Mouse (Mus musculus) embryonic facial prominence, embryonic 13.5 days (tissue): Measurements from ENCODE around the gene Kcnd3. TPM values are rescaled to one million over a fixed set of nuclear protein-coding genes. Genes with fewer than 3 reads are reported as not detected.
A peak's percentile ranks its signal among the peaks of the same experiment; 100 is the strongest.

ENCODE experiments used
- ATAC-seq: fragments of 200-750 bp; cut with Nextera tagmentation; 2 replicates; pipeline ENCODE4 v1.8.0; 2017; ENCODE audit warnings: low read depth; ENCODE audit not compliant: insufficient number of reproducible peaks, insufficient read depth, low FRiP score, low TSS enrichment
- H3K27ac ChIP-seq: fragments of 300-500 bp; sonication (generic); 2 replicates; pipeline ENCODE4 v1.5.1; 2015; ENCODE audit warnings: moderate library complexity, mild to moderate bottlenecking, inconsistent platforms
- H3K27me3 ChIP-seq: fragments of 300-500 bp; sonication (generic); 2 replicates; pipeline ENCODE4 v1.6.1; 2015; ENCODE audit warnings: mild to moderate bottlenecking, inconsistent platforms
- H3K36me3 ChIP-seq: fragments of 300-500 bp; sonication (generic); 2 replicates; pipeline ENCODE4 v1.6.1; 2015; ENCODE audit warnings: mild to moderate bottlenecking, inconsistent platforms
- H3K4me1 ChIP-seq: fragments of 300-500 bp; sonication (generic); 2 replicates; pipeline ENCODE4 v1.6.1; 2015; ENCODE audit warnings: inconsistent platforms
- H3K4me2 ChIP-seq: fragments of 300-500 bp; sonication (generic); 2 replicates; pipeline ENCODE4 v1.6.1; 2015; ENCODE audit warnings: moderate library complexity, mild to moderate bottlenecking, inconsistent platforms
- H3K4me3 ChIP-seq: fragments of 300-500 bp; sonication (generic); 2 replicates; pipeline ENCODE4 v1.5.1; 2015; ENCODE audit warnings: mild to moderate bottlenecking, inconsistent platforms
- H3K9ac ChIP-seq: fragments of 300-500 bp; sonication (generic); 2 replicates; pipeline ENCODE4 v1.6.1; 2015; ENCODE audit warnings: mild to moderate bottlenecking, inconsistent platforms
- H3K9me3 ChIP-seq: fragments of 300-500 bp; sonication (generic); 2 replicates; pipeline ENCODE4 v1.6.1; 2016; ENCODE audit warnings: inconsistent platforms
- WGBS: fragments of 180-500 bp; shearing (Covaris S2); methylation state at CpG from one replicate; pipeline ENCODE4 v1.1.7; 2015; ENCODE audit warnings: mixed read lengths; 5-methylcytosine and 5-hydroxymethylcytosine counted together
- polyA plus RNA-seq: library from polyadenylated mRNA; unstranded; fragments of >200 nt; fragmentation: Nextera tagmentation; extraction: Ambion mirVana; gene quantifications from 2 replicates; pipeline ENCODE4 v1.2.1, GENCODE M21; 2015

The Kcnd3 gene
- polyA plus RNA-seq, 1 experiment from 2014 or later: 0.44 TPM

- H3K4me1 ChIP-seq: no peaks in the 10 kb centered on the region
- no peaks in the 10 kb centered on the region for H3K27me3 ChIP-seq
- H3K4me3 ChIP-seq: no peak overlapping the region
- no peak overlapping the region for H3K27ac ChIP-seq
- H3K9me3 ChIP-seq: 0 out of 2 replicates have a peak, but pooled peaks cover 5% of the 10 kb centered on the region
- no peaks in the 10 kb centered on the region for H3K36me3 ChIP-seq
- 79% methylated on average over 1 of the region's 1 CpGs for WGBS
- H3K9ac ChIP-seq: no peak overlapping the region
- no peak overlapping the region for H3K4me2 ChIP-seq
- ATAC-seq: no peak
These were observed 33.7 kb upstream of the Kcnd3 start for GRCm38 (mm10) chr3:105418441-105418840.

- Histone ChIP-seq H3K4me1 (no peaks in the 10 kb centered on the region), H3K9me3 (0 out of 2 replicates have a peak, but pooled peaks cover 5% of the 10 kb centered on the region), H3K4me2 (no peak overlapping the region), H3K4me3 (no peak overlapping the region), H3K36me3 (no peaks in the 10 kb centered on the region), H3K27me3 (no peaks in the 10 kb centered on the region), H3K9ac (no peak overlapping the region), H3K27ac (no peak overlapping the region)
- no peak for ATAC-seq
These were observed 29.7 kb upstream of the Kcnd3 start for GRCm38 (mm10) chr3:105422391-105422790.

GRCm38 (mm10) chr3:105423427-105423826, 28.7 kb upstream of the Kcnd3 start:
- no peak overlapping the region for H3K27ac ChIP-seq
- no peak overlapping the region for H3K9ac ChIP-seq
- no peak overlapping the region for H3K4me2 ChIP-seq
- 32% methylated on average over 4 of the region's 4 CpGs for WGBS
- H3K9me3 ChIP-seq: 0 out of 2 replicates have a peak, but pooled peaks cover 5% of the 10 kb centered on the region
- no peaks in the 10 kb centered on the region for H3K4me1 ChIP-seq
- ATAC-seq: no peak
- no peak overlapping the region for H3K4me3 ChIP-seq
- H3K36me3 ChIP-seq: no peaks in the 10 kb centered on the region
- H3K27me3 ChIP-seq: no peaks in the 10 kb centered on the region

GRCm38 (mm10) chr3:105428586-105428985, 23.5 kb upstream of the Kcnd3 start:
- H3K27me3 ChIP-seq: no peaks in the 10 kb centered on the region
- no peak overlapping the region for H3K4me2 ChIP-seq
- H3K27ac ChIP-seq: no peak overlapping the region
- H3K9me3 ChIP-seq: no peaks in the 10 kb centered on the region
- H3K36me3 ChIP-seq: no peaks in the 10 kb centered on the region
- ATAC-seq: no peak
- H3K4me3 ChIP-seq: no peak overlapping the region
- no peaks in the 10 kb centered on the region for H3K4me1 ChIP-seq
- H3K9ac ChIP-seq: no peak overlapping the region

GRCm38 (mm10) chr3:105436383-105436782, 15.7 kb upstream of the Kcnd3 start:
- Histone ChIP-seq H3K4me2 (no peak overlapping the region), H3K9ac (no peak overlapping the region), H3K27ac (no peak overlapping the region), H3K4me3 (no peak overlapping the region), H3K36me3 (no peaks in the 10 kb centered on the region), H3K4me1 (no peaks in the 10 kb centered on the region), H3K9me3 (no peaks in the 10 kb centered on the region), H3K27me3 (no peaks in the 10 kb centered on the region)
- WGBS: 57% methylated on average over 2 of the region's 2 CpGs
- no peak for ATAC-seq

- Histone ChIP-seq H3K4me2 (no peak overlapping the region), H3K27me3 (no peaks in the 10 kb centered on the region), H3K9me3 (no peaks in the 10 kb centered on the region), H3K4me3 (no peak overlapping the region), H3K4me1 (no peaks in the 10 kb centered on the region), H3K27ac (no peak overlapping the region), H3K36me3 (no peaks in the 10 kb centered on the region), H3K9ac (no peak overlapping the region)
- no peak for ATAC-seq
- WGBS: 91% methylated on average over 11 of the region's 11 CpGs
These were observed 15.2 kb upstream of the Kcnd3 start for GRCm38 (mm10) chr3:105436971-105437370.

- no peaks in the 10 kb centered on the region for H3K36me3 ChIP-seq
- no peak for ATAC-seq
- H3K4me1 ChIP-seq: no peaks in the 10 kb centered on the region
- no peaks in the 10 kb centered on the region for H3K9me3 ChIP-seq
- H3K27ac ChIP-seq: no peak overlapping the region
- H3K27me3 ChIP-seq: no peaks in the 10 kb centered on the region
- H3K4me2 ChIP-seq: no peak overlapping the region
- H3K4me3 ChIP-seq: no peak overlapping the region
- 57% methylated on average over 4 of the region's 4 CpGs for WGBS
- H3K9ac ChIP-seq: no peak overlapping the region
These were observed 11.1 kb upstream of the Kcnd3 start for GRCm38 (mm10) chr3:105440873-105441495.

GRCm38 (mm10) chr3:105450641-105451470, 1.3 kb upstream of the Kcnd3 start:
- Histone ChIP-seq H3K4me3 (peak overlapping the region; percentile 63), H3K9ac (no peak overlapping the region), H3K36me3 (no peaks in the 10 kb centered on the region), H3K27me3 (peaks cover 83% of the 10 kb centered on the region), H3K4me1 (peaks cover 25% of the 10 kb centered on the region), H3K27ac (no peak overlapping the region), H3K4me2 (peak overlapping the region; percentile 100), H3K9me3 (no peaks in the 10 kb centered on the region)
- WGBS: 1% methylated on average over 22 of the region's 22 CpGs
- ATAC-seq: no peak

- peaks cover 31% of the 10 kb centered on the region for H3K4me1 ChIP-seq
- no peak overlapping the region for H3K27ac ChIP-seq
- H3K9me3 ChIP-seq: no peaks in the 10 kb centered on the region
- H3K27me3 ChIP-seq: peaks cover 86% of the 10 kb centered on the region
- no peaks in the 10 kb centered on the region for H3K36me3 ChIP-seq
- H3K9ac ChIP-seq: peak overlapping the region; percentile 72
- under 1% methylated on average over 59 of the region's 60 CpGs for WGBS
- H3K4me2 ChIP-seq: peak overlapping the region; percentile 100
- H3K4me3 ChIP-seq: peak overlapping the region; percentile 63
- peak; percentile 69 for ATAC-seq
These were observed 555 bp downstream of the Kcnd3 start for GRCm38 (mm10) chr3:105452556-105453213.

- under 1% methylated on average over 19 of the region's 19 CpGs for WGBS
- no peaks in the 10 kb centered on the region for H3K36me3 ChIP-seq
- peak overlapping the region; percentile 63 for H3K4me3 ChIP-seq
- peak overlapping the region; percentile 100 for H3K4me2 ChIP-seq
- H3K27ac ChIP-seq: no peak overlapping the region
- no peaks in the 10 kb centered on the region for H3K9me3 ChIP-seq
- H3K9ac ChIP-seq: peak overlapping the region; percentile 72; the same call in 1 of the 2 replicates
- peaks cover 31% of the 10 kb centered on the region for H3K4me1 ChIP-seq
- no peak for ATAC-seq
- H3K27me3 ChIP-seq: peaks cover 80% of the 10 kb centered on the region
These were observed 1.3 kb downstream of the Kcnd3 start for GRCm38 (mm10) chr3:105453214-105453950.

- no peak for ATAC-seq
- 72% methylated on average over 4 of the region's 4 CpGs for WGBS
- H3K4me2 ChIP-seq: no peak overlapping the region
- no peak overlapping the region for H3K4me3 ChIP-seq
- H3K27me3 ChIP-seq: peaks cover 37% of the 10 kb centered on the region
- H3K27ac ChIP-seq: no peak overlapping the region
- no peaks in the 10 kb centered on the region for H3K36me3 ChIP-seq
- no peak overlapping the region for H3K9ac ChIP-seq
- no peaks in the 10 kb centered on the region for H3K9me3 ChIP-seq
- peaks cover 18% of the 10 kb centered on the region for H3K4me1 ChIP-seq
These were observed 5.5 kb downstream of the Kcnd3 start for GRCm38 (mm10) chr3:105457657-105458056.
